Mouse (Mus musculus): ENCODE measurements around the gene Prss22. TPM values are rescaled to one million over a fixed set of nuclear protein-coding genes. Genes with fewer than 3 reads are reported as not detected.
"Not testable (repeated sequence)": the region's sequence is repeated elsewhere in the genome, so short reads cannot be mapped to it uniquely, and the experiment has no call there.

Gene Prss22
- polyA plus RNA-seq, 1 experiment from 2014 or later, result not detected

- DNase-seq (ENCODE audit: low spot score, missing footprints) (peak; percentile 66), ATAC-seq (ENCODE audit: low FRiP score) (no peak)
- H3K9me3 ChIP-seq (ENCODE audit: control insufficient read depth, low read length), result no peaks in the 10 kb centered on the region
- 90% methylated on average over 10 of the region's 10 CpGs for WGBS
- H3K27me3 ChIP-seq (ENCODE audit: control insufficient read depth, insufficient read depth, low read length), result no peaks in the 10 kb centered on the region
- H3K36me3 ChIP-seq (ENCODE audit: control insufficient read depth, insufficient read depth, low read length), result no peaks in the 10 kb centered on the region
- no peak overlapping the region for H3K4me3 ChIP-seq (ENCODE audit: low read depth, low read length)
- H3K4me1 ChIP-seq (ENCODE audit: control insufficient read depth, insufficient read depth, low read length), result no peaks in the 10 kb centered on the region
- H3K4me2 ChIP-seq, result no peak overlapping the region
- no peak overlapping the region for H3K9ac ChIP-seq (ENCODE audit: low read length)
- no peak overlapping the region for H3K27ac ChIP-seq (ENCODE audit: low read depth, low read length)
Observed at GRCm38 (mm10) chr17:23966658-23967401, 31.1 kb downstream of the Prss22 start.

GRCm38 (mm10) chr17:23965805-23966425, 32.0 kb downstream of the Prss22 start:
- no peaks in the 10 kb centered on the region for H3K36me3 ChIP-seq (ENCODE audit: control insufficient read depth, insufficient read depth, low read length)
- ATAC-seq (ENCODE audit: low FRiP score) (no peak), DNase-seq (ENCODE audit: low spot score, missing footprints) (peak; percentile 35)
- no peak overlapping the region for H3K4me3 ChIP-seq (ENCODE audit: low read depth, low read length)
- H3K27ac ChIP-seq (ENCODE audit: low read depth, low read length), result no peak overlapping the region
- no peak overlapping the region for H3K4me2 ChIP-seq
- no peaks in the 10 kb centered on the region for H3K27me3 ChIP-seq (ENCODE audit: control insufficient read depth, insufficient read depth, low read length)
- H3K4me1 ChIP-seq (ENCODE audit: control insufficient read depth, insufficient read depth, low read length), result no peaks in the 10 kb centered on the region
- no peak overlapping the region for H3K9ac ChIP-seq (ENCODE audit: low read length)
- no peaks in the 10 kb centered on the region for H3K9me3 ChIP-seq (ENCODE audit: control insufficient read depth, low read length)
- 36% methylated on average over 6 of the region's 6 CpGs for WGBS

- ATAC-seq (ENCODE audit: low FRiP score) (no peak), DNase-seq (ENCODE audit: low spot score, missing footprints) (no peak)
- 60% methylated on average over 4 of the region's 4 CpGs for WGBS
- Histone ChIP-seq H3K36me3 (ENCODE audit: control insufficient read depth, insufficient read depth, low read length) (no peaks in the 10 kb centered on the region), H3K4me3 (ENCODE audit: low read depth, low read length) (no peak overlapping the region), H3K27me3 (ENCODE audit: control insufficient read depth, insufficient read depth, low read length) (no peaks in the 10 kb centered on the region), H3K4me2 (no peak overlapping the region), H3K4me1 (ENCODE audit: control insufficient read depth, insufficient read depth, low read length) (no peaks in the 10 kb centered on the region), H3K9me3 (ENCODE audit: control insufficient read depth, low read length) (no peaks in the 10 kb centered on the region), H3K27ac (ENCODE audit: low read depth, low read length) (no peak overlapping the region), H3K9ac (ENCODE audit: low read length) (no peak overlapping the region)
Observed at GRCm38 (mm10) chr17:23961573-23962122, 36.3 kb downstream of the Prss22 start.

- no peak overlapping the region for H3K9ac ChIP-seq (ENCODE audit: low read length)
- no peaks in the 10 kb centered on the region for H3K36me3 ChIP-seq (ENCODE audit: control insufficient read depth, insufficient read depth, low read length)
- H3K27me3 ChIP-seq (ENCODE audit: control insufficient read depth, insufficient read depth, low read length), result no peaks in the 10 kb centered on the region
- H3K9me3 ChIP-seq (ENCODE audit: control insufficient read depth, low read length), result no peaks in the 10 kb centered on the region
- peak; percentile 98 for DNase-seq (ENCODE audit: low spot score, missing footprints)
- peak; percentile 95 for ATAC-seq (ENCODE audit: low FRiP score)
- no peak overlapping the region for H3K4me3 ChIP-seq (ENCODE audit: low read depth, low read length)
- no peak overlapping the region for H3K4me2 ChIP-seq
- no peaks in the 10 kb centered on the region for H3K4me1 ChIP-seq (ENCODE audit: control insufficient read depth, insufficient read depth, low read length)
- WGBS, result 36% methylated on average over 3 of the region's 3 CpGs
- H3K27ac ChIP-seq (ENCODE audit: low read depth, low read length), result no peak overlapping the region
Observed at GRCm38 (mm10) chr17:23960084-23960738, 37.7 kb downstream of the Prss22 start.

GRCm38 (mm10) chr17:23955174-23955573, 42.7 kb downstream of the Prss22 start, which contains the start of gene Sbpl:
Sbpl (minus strand) TSS chr17:23955274.
- H3K9me3 ChIP-seq (ENCODE audit: control insufficient read depth, low read length), result no peaks in the 10 kb centered on the region
- H3K4me3 ChIP-seq (ENCODE audit: low read depth, low read length), result no peak within 1 kb of the TSS
- WGBS, result 63% methylated on average over 5 of the region's 5 CpGs
- H3K36me3 ChIP-seq (ENCODE audit: control insufficient read depth, insufficient read depth, low read length), result no peaks in the 10 kb centered on the region
- no peak within 1 kb of the TSS for H3K9ac ChIP-seq (ENCODE audit: low read length)
- ATAC-seq (ENCODE audit: low FRiP score) (no peak), DNase-seq (ENCODE audit: low spot score, missing footprints) (no peak)
- H3K27ac ChIP-seq (ENCODE audit: low read depth, low read length), result no peak within 1 kb of the TSS
- H3K4me2 ChIP-seq, result no peak within 1 kb of the TSS
- H3K4me1 ChIP-seq (ENCODE audit: control insufficient read depth, insufficient read depth, low read length), result no peaks in the 10 kb centered on the region
- H3K27me3 ChIP-seq (ENCODE audit: control insufficient read depth, insufficient read depth, low read length), result no peaks in the 10 kb centered on the region

GRCm38 (mm10) chr17:23950828-23951227, 47.1 kb downstream of the Prss22 start:
- not testable (repeated sequence) for H3K9ac ChIP-seq (ENCODE audit: low read length); H3K27me3 ChIP-seq (ENCODE audit: control insufficient read depth, insufficient read depth, low read length); H3K4me2 ChIP-seq; ATAC-seq (ENCODE audit: low FRiP score); H3K4me1 ChIP-seq (ENCODE audit: control insufficient read depth, insufficient read depth, low read length); DNase-seq (ENCODE audit: low spot score, missing footprints); H3K4me3 ChIP-seq (ENCODE audit: low read depth, low read length); H3K9me3 ChIP-seq (ENCODE audit: control insufficient read depth, low read length); H3K36me3 ChIP-seq (ENCODE audit: control insufficient read depth, insufficient read depth, low read length); H3K27ac ChIP-seq (ENCODE audit: low read depth, low read length)
- WGBS, result 77% methylated on average over 4 of the region's 4 CpGs

GRCm38 (mm10) chr17:23949068-23949467, 48.8 kb downstream of the Prss22 start:
- Histone ChIP-seq H3K4me2 (no peak overlapping the region), H3K4me3 (ENCODE audit: low read depth, low read length) (no peak overlapping the region), H3K27me3 (ENCODE audit: control insufficient read depth, insufficient read depth, low read length) (no peaks in the 10 kb centered on the region), H3K36me3 (ENCODE audit: control insufficient read depth, insufficient read depth, low read length) (no peaks in the 10 kb centered on the region), H3K9me3 (ENCODE audit: control insufficient read depth, low read length) (no peaks in the 10 kb centered on the region), H3K27ac (ENCODE audit: low read depth, low read length) (no peak overlapping the region), H3K9ac (ENCODE audit: low read length) (no peak overlapping the region), H3K4me1 (ENCODE audit: control insufficient read depth, insufficient read depth, low read length) (no peaks in the 10 kb centered on the region)
- no peak for DNase-seq (ENCODE audit: low spot score, missing footprints)
- ATAC-seq (ENCODE audit: low FRiP score), result no peak
- WGBS, result 93% methylated on average over 2 of the region's 2 CpGs

- H3K9ac ChIP-seq (ENCODE audit: low read length); H3K27me3 ChIP-seq (ENCODE audit: control insufficient read depth, insufficient read depth, low read length); DNase-seq (ENCODE audit: low spot score, missing footprints); ATAC-seq (ENCODE audit: low FRiP score); H3K4me1 ChIP-seq (ENCODE audit: control insufficient read depth, insufficient read depth, low read length); H3K4me2 ChIP-seq; H3K4me3 ChIP-seq (ENCODE audit: low read depth, low read length); H3K27ac ChIP-seq (ENCODE audit: low read depth, low read length); H3K9me3 ChIP-seq (ENCODE audit: control insufficient read depth, low read length); H3K36me3 ChIP-seq (ENCODE audit: control insufficient read depth, insufficient read depth, low read length): not testable (repeated sequence)
- 75% methylated on average over 4 of the region's 4 CpGs for WGBS
Observed at GRCm38 (mm10) chr17:23947486-23947885, 50.4 kb downstream of the Prss22 start.

Data from midbrain, embryonic 11.5 days (tissue).